Mouse (Mus musculus): Measurements from ENCODE around the gene Rnf111. TPM values are rescaled to one million over a fixed set of nuclear protein-coding genes. Genes with fewer than 3 reads are reported as not detected.
A peak's percentile ranks its signal among the peaks of the same experiment; 100 is the strongest.
"Not testable (repeated sequence)": the region's sequence is repeated elsewhere in the genome, so short reads cannot be mapped to it uniquely, and the experiment has no call there.

Rnf111 gene
- total and polyA plus RNA-seq, 3 experiments: 10.4 to 17.6 (median 11.8) TPM

DNA sequence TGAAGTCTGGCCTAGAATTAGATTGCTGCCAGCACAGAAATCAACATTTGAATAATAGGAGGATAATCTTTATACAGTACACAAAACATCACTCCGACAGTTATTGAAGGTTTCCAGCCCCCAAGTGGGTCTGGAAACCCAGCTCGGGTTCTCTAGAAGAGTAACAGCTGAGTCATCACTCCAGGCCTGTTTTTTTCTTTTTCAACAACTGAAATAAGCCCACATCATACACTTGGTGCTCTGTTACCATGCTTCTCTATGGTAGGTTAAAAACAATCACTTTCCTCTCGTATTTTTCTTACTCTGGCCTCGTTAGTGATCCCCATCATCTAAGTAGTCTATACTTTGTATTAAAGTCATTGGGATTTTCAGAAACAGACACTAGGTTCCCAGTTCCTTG, 44.8 kb upstream of the Rnf111 start:
- H3K4me2 ChIP-seq (ENCODE audit: insufficient read depth, low read depth, poor library complexity, severe bottlenecking): no peak overlapping the region
- H3K4me3 ChIP-seq (replicated peaks in 1 of 3; ENCODE audit: low read depth in 2 of 3, low read length in 2 of 3, poor library complexity in 1 of 3): no peak overlapping the region
- TF ChIP-seq MAFK (IDR thresholded peaks at IDR 0.05; ENCODE audit: insufficient replicate concordance, low read length) (peak; percentile 14; the same call in 1 of the 2 replicates), CHD2 (IDR thresholded peaks at IDR 0.05; ENCODE audit: low read length) (no peak)
- no peaks in the 10 kb centered on the region for H3K9me3 ChIP-seq (replicated peaks; ENCODE audit: low read length)
- dilution Hi-C loops (cut with MboI; ENCODE audit: extremely low pct_ligation_motif_present, extremely low pct_unique_long_range_greater_than_20kb, low sequenced_read_pairs) (no loop called here), in situ Hi-C loops (cut with MboI; ENCODE audit: low pct_ligation_motif_present, low pct_unique_long_range_greater_than_20kb, low sequenced_read_pairs) (no loop called here)
- no peak for DNase-seq (ENCODE audit: extremely low read depth)
- H3K27ac ChIP-seq (ENCODE audit: insufficient read depth, low read depth): no peak overlapping the region
- peaks cover 58% of the 10 kb centered on the region for H3K79me2 ChIP-seq (replicated peaks; ENCODE audit: control insufficient read depth, extremely low read depth, insufficient read depth, poor library complexity, severe bottlenecking)
- H3K4me1 ChIP-seq (ENCODE audit: control insufficient read depth in 1 of 2, insufficient read depth in 2 of 2): peaks cover 0 to 27% of the 10 kb centered on the region in 2 experiments; a peak in 2 of 4 replicates
- no peak overlapping the region for H3K9ac ChIP-seq (ENCODE audit: insufficient read depth, low read depth)
- H3K36me3 ChIP-seq (replicated peaks in 1 of 2; ENCODE audit: control insufficient read depth in 1 of 2, insufficient read depth in 1 of 2, low read length in 1 of 2): peaks cover 12 to 51% of the 10 kb centered on the region in 2 experiments
- H3K27me3 ChIP-seq (replicated peaks): no peaks in the 10 kb centered on the region

DNA sequence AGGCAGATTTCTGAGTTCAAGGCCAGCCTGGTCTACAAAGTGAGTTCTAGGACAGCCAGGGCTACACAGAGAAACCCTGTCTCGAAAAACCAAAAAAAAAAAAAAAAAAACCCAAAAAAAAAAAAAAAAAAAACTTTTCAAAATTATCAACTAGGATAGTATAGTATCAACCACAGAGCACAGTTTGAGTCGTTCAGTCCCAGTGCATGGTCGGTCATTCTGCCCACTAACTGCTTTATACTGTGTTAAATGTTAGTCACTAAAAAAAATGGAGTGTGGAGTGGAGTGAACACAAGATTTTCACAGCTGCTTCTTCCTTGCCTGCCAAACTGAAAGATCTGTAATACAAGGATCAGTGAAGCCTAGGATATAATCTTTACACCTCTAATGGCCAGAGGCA, 43.1 kb upstream of the Rnf111 start:
- H3K27me3 ChIP-seq (replicated peaks); H3K27ac ChIP-seq (ENCODE audit: insufficient read depth, low read depth); H3K4me2 ChIP-seq (ENCODE audit: insufficient read depth, low read depth, poor library complexity, severe bottlenecking); dilution Hi-C loops (cut with MboI; ENCODE audit: extremely low pct_ligation_motif_present, extremely low pct_unique_long_range_greater_than_20kb, low sequenced_read_pairs); H3K9ac ChIP-seq (ENCODE audit: insufficient read depth, low read depth); DNase-seq (ENCODE audit: extremely low read depth); in situ Hi-C loops (cut with MboI; ENCODE audit: low pct_ligation_motif_present, low pct_unique_long_range_greater_than_20kb, low sequenced_read_pairs); H3K9me3 ChIP-seq (replicated peaks; ENCODE audit: low read length); H3K4me3 ChIP-seq (replicated peaks in 1 of 3; ENCODE audit: low read depth in 2 of 3, low read length in 2 of 3, poor library complexity in 1 of 3): not testable (repeated sequence)
- peaks cover 0 to 27% of the 10 kb centered on the region in 2 experiments; a peak in 2 of 4 replicates for H3K4me1 ChIP-seq (ENCODE audit: control insufficient read depth in 1 of 2, insufficient read depth in 2 of 2)
- peaks cover 9 to 36% of the 10 kb centered on the region in 2 experiments for H3K36me3 ChIP-seq (replicated peaks in 1 of 2; ENCODE audit: control insufficient read depth in 1 of 2, insufficient read depth in 1 of 2, low read length in 1 of 2)
- peaks cover 48% of the 10 kb centered on the region for H3K79me2 ChIP-seq (replicated peaks; ENCODE audit: control insufficient read depth, extremely low read depth, insufficient read depth, poor library complexity, severe bottlenecking)
- peak; percentile 37 for TF ChIP-seq ZNF384 (IDR thresholded peaks at IDR 0.05; ENCODE audit: low read depth, low read length)

DNA sequence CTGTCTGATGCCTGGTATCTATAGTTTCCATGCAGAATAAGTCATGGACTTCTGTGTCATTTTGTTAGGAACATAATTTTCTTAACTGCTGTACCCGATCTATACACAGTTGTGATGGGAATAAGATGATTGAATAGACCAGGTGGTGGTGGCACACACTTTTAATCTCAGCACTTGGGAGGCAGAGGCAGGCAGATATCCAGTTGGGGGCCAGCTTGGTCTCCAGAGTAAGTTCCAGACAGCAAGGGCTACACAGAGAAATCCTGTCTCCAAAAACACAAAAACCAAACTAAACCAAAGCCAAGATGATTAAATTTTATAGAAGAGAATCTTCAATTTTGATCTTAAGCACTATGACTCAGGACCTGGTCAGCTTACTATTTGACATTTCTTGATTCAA, 41.3 kb upstream of the Rnf111 start:
- peak overlapping the region; percentile 75; the same call in 1 of the 2 replicates for H3K4me2 ChIP-seq (ENCODE audit: insufficient read depth, low read depth, poor library complexity, severe bottlenecking)
- H3K9ac ChIP-seq (ENCODE audit: insufficient read depth, low read depth): no peak overlapping the region; the same call in 1 of the 2 replicates
- peaks cover 2% of the 10 kb centered on the region for H3K27me3 ChIP-seq (replicated peaks)
- peaks cover 0 to 29% of the 10 kb centered on the region in 2 experiments; a peak in 2 of 4 replicates for H3K4me1 ChIP-seq (ENCODE audit: control insufficient read depth in 1 of 2, insufficient read depth in 2 of 2)
- DNase-seq (ENCODE audit: extremely low read depth): no peak
- no peaks in the 10 kb centered on the region for H3K9me3 ChIP-seq (replicated peaks; ENCODE audit: low read length)
- dilution Hi-C loops (cut with MboI; ENCODE audit: extremely low pct_ligation_motif_present, extremely low pct_unique_long_range_greater_than_20kb, low sequenced_read_pairs): no loop called here
- TF ChIP-seq ZKSCAN1 (IDR thresholded peaks at IDR 0.05; ENCODE audit: borderline replicate concordance, low read depth, low read length) (no peak), NELFE (IDR thresholded peaks at IDR 0.05; ENCODE audit: low read depth, low read length) (no peak), IRF4 (IDR thresholded peaks at IDR 0.05; ENCODE audit: low read depth, low read length) (no peak), POLR2AphosphoS2 (IDR thresholded peaks at IDR 0.05; ENCODE audit: low read depth, low read length) (no peak), NRF1 (IDR thresholded peaks at IDR 0.05; ENCODE audit: low read depth, low read length) (no peak), RAD21 (IDR thresholded peaks at IDR 0.05; ENCODE audit: low read depth, low read length) (no peak), MAX (IDR thresholded peaks at IDR 0.05; ENCODE audit: low read length) (no peak), ZNF384 (IDR thresholded peaks at IDR 0.05; ENCODE audit: low read depth, low read length) (no peak), USF2 (conservative IDR thresholded peaks at IDR 0.05; ENCODE audit: low read depth, low read length) (no peak), MXI1 (IDR thresholded peaks at IDR 0.05; ENCODE audit: low read depth, low read length) (no peak), JUND (conservative IDR thresholded peaks at IDR 0.05; ENCODE audit: low read depth, low read length) (no peak), PAX5 (IDR thresholded peaks at IDR 0.05; ENCODE audit: low read length) (no peak), USF1 (IDR thresholded peaks at IDR 0.05; ENCODE audit: low read depth, low read length) (no peak), CHD1 (IDR thresholded peaks at IDR 0.05; ENCODE audit: low read depth, low read length) (no peak)
- H3K27ac ChIP-seq (ENCODE audit: insufficient read depth, low read depth): no peak overlapping the region
- in situ Hi-C loops (cut with MboI; ENCODE audit: low pct_ligation_motif_present, low pct_unique_long_range_greater_than_20kb, low sequenced_read_pairs): no loop called here
- H3K79me2 ChIP-seq (replicated peaks; ENCODE audit: control insufficient read depth, extremely low read depth, insufficient read depth, poor library complexity, severe bottlenecking): peaks cover 37% of the 10 kb centered on the region
- peaks cover 7 to 24% of the 10 kb centered on the region in 2 experiments for H3K36me3 ChIP-seq (replicated peaks in 1 of 2; ENCODE audit: control insufficient read depth in 1 of 2, insufficient read depth in 1 of 2, low read length in 1 of 2)
- H3K4me3 ChIP-seq (replicated peaks in 1 of 3; ENCODE audit: low read depth in 2 of 3, low read length in 2 of 3, poor library complexity in 1 of 3): no peak overlapping the region
